Mouse (Mus musculus) embryonic fibroblast, embryonic 13.5 days (primary cell): ENCODE data around the gene Zfyve21. TPM values are rescaled to one million over a fixed set of nuclear protein-coding genes. Genes with fewer than 3 reads are reported as not detected.

Experiments
- H3K27ac ChIP-seq: 2 replicates; pipeline ENCODE4 v1.5.1; 2012; ENCODE audit warnings: low read length, control low read depth, inconsistent platforms; ENCODE audit not compliant: insufficient read depth
- H3K4me1 ChIP-seq: 2 replicates; pipeline ENCODE4 v1.6.1; 2011; ENCODE audit warnings: low read length; ENCODE audit not compliant: control insufficient read depth, insufficient read depth
- H3K4me3 ChIP-seq: 2 replicates; pipeline ENCODE4 v1.5.1; 2011; ENCODE audit warnings: mild to moderate bottlenecking, control low read depth, low read length; ENCODE audit not compliant: insufficient read depth
- CTCF ChIP-seq: IDR thresholded peaks from 2 replicates; pipeline ENCODE4 v1.5.1; 2011; ENCODE audit warnings: mild to moderate bottlenecking, control low read depth, low read length, moderate library complexity, borderline replicate concordance; ENCODE audit not compliant: insufficient read depth
- POLR2A ChIP-seq: IDR thresholded peaks from 2 replicates; pipeline ENCODE4 v1.6.1; 2011; ENCODE audit warnings: low read depth, mild to moderate bottlenecking, control low read depth, low read length, moderate library complexity
- polyA plus RNA-seq: library from polyadenylated mRNA; stranded (reverse); fragments of >200 nt; gene quantifications from 2 replicates; pipeline ENCODE4 v1.2.4, GENCODE M21; 2011; ENCODE audit warnings: low read depth; ENCODE audit not compliant: missing spikeins, insufficient read length

Zfyve21 gene
- polyA plus RNA-seq, 1 experiment: 32.9 TPM

DNA sequence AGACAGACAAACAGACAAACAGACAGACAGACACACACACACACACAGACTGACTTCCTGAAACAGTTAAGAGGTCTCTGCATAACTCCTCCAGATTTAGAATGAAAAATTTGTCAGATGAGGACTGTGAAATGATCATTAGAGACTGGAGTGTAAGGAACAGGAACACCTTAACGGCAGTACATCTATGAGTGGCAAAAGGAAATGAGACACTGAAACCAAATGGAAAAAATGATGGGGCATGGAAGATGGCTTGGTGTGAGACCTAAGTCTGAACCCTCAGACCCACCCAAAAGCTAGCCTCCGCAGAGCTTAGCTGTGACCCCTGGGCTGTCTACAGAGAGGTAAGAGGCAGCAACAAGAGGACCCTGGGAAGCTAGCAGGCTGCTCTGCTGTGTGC, 41.5 kb downstream of the Zfyve21 start:
- no peak overlapping the region for H3K27ac ChIP-seq
- TF ChIP-seq POLR2A: no peak
- no peak for TF ChIP-seq CTCF
- H3K4me3 ChIP-seq: no peak overlapping the region
- peaks cover 10% of the 10 kb centered on the region for H3K4me1 ChIP-seq

GRCm38 (mm10) chr12:111864206-111864824, 50.3 kb downstream of the Zfyve21 start:
- Histone ChIP-seq H3K4me1 (peaks cover 6% of the 10 kb centered on the region), H3K27ac (peak overlapping the region; percentile 30), H3K4me3 (no peak overlapping the region)
- TF ChIP-seq POLR2A: no peak
- no peak for TF ChIP-seq CTCF

DNA sequence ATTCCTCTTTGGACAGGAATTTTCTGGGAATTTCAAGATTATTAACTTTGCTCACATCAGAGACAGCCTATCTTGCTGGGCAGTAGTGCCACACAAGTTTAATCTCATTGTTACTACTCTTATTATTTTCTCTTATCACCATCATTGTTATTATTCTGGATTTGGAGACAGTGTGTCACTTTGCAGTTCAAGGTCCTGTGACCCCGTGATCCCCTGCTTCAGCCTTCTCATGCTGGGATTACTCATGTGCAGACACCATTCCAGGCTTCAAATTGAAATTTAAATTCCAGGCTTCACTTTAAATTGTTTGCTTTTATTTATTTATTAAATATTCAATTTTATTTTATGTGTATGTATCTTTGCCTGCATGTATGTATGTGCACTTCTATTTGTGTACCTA, 55.8 kb downstream of the Zfyve21 start:
- Histone ChIP-seq H3K4me1 (peaks cover 2% of the 10 kb centered on the region; the same call in 1 of the 2 replicates), H3K4me3 (no peak overlapping the region), H3K27ac (no peak overlapping the region)
- TF ChIP-seq POLR2A (no peak), CTCF (no peak)

GRCm38 (mm10) chr12:111870811-111871210, 56.8 kb downstream of the Zfyve21 start:
- H3K4me3 ChIP-seq: no peak overlapping the region
- no peak overlapping the region for H3K27ac ChIP-seq
- TF ChIP-seq CTCF (no peak), POLR2A (no peak)
- H3K4me1 ChIP-seq: no peaks in the 10 kb centered on the region

DNA sequence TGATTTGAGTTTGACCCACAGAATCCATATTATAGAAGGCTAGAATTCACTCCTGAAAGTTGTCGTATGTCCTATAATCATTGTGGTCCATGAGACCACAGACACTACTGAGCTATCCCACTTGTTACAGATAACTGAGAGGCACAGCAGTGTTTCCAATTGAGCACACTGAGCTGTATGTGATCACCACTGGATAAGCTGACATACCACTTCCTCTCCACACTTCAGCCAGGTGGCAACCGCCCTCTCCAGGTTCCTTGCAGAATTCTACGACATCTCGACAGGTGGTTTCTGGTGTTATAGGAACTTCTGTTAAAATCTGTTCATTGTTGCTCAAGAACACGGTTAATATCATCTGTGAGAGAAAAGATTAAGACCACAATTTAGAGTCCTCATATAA, 58.1 kb downstream of the Zfyve21 start:
- Histone ChIP-seq H3K27ac (no peak overlapping the region), H3K4me1 (no peaks in the 10 kb centered on the region), H3K4me3 (no peak overlapping the region)
- TF ChIP-seq CTCF (no peak), POLR2A (no peak)

DNA sequence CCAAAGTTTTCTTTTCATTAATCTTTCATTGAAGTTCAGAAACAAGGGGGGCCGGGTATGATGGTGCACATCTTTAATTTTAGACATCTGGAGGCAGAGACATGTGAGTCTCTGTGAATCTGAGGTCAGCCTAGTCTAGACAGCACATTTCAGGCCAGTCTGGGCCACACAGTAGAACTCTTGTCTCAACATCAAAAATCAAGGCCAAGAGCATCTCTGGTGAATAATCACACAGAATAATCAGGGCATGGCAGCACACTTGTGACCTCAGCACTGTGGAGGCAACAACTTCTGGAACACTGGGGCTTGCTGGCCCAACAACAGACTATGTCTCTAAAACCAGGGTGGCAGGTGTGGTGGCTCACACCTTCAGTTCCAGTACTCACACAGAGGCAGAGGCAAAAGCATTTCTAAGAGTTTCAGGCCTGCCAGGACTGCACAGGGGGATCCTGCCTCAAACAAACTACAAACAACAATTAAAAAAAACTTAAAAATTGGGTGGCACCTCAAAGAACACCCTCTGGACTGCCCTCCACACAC, 60.7 kb downstream of the Zfyve21 start:
- Histone ChIP-seq H3K27ac (no peak overlapping the region), H3K4me1 (no peaks in the 10 kb centered on the region), H3K4me3 (no peak overlapping the region)
- no peak for TF ChIP-seq POLR2A

- TF ChIP-seq CTCF (no peak), POLR2A (no peak)
- no peak overlapping the region for H3K27ac ChIP-seq
- no peaks in the 10 kb centered on the region for H3K4me1 ChIP-seq
- H3K4me3 ChIP-seq: no peak overlapping the region
Observed at GRCm38 (mm10) chr12:111875499-111875898, 61.5 kb downstream of the Zfyve21 start.

DNA sequence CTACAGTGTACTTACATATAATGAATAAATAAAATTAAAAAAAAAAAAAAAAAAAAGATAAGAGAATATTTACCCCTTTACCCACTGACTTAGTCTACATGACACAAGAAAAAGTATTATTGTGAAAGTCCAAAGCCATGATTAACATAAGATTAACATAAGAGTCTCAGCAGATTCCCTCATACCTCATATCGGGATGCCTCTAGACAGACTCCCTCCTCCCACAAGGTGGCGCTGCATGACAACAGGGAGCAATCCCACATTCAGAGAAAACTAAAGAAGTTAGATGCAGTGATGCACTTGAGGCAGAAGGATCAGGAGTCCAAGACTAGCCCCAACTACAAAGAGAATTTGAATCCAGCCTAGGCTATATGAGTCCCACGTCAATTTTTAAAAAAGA, 64.2 kb downstream of the Zfyve21 start:
- no peaks in the 10 kb centered on the region for H3K4me1 ChIP-seq
- H3K27ac ChIP-seq: no peak overlapping the region
- TF ChIP-seq POLR2A: no peak
- peak; percentile 90 for TF ChIP-seq CTCF
- H3K4me3 ChIP-seq: no peak overlapping the region

Other genes starting within 250 kb of the Zfyve21 start
- gene Mark3, start 239.6 kb upstream of the Zfyve21 start, polyA plus RNA-seq: 89.5 and 89.9 TPM in 2 replicates
- gene Ckb, start 141.8 kb upstream of the Zfyve21 start, polyA plus RNA-seq: 43.8 and 84.3 TPM in 2 replicates
- gene Trmt61a, start 136.1 kb upstream of the Zfyve21 start, polyA plus RNA-seq: 9.0 and 13.0 TPM in 2 replicates
- gene Bag5, start 100.9 kb upstream of the Zfyve21 start, polyA plus RNA-seq: 29.3 and 35.9 TPM in 2 replicates
- 29.9 and 38.2 TPM in 2 replicates for gene Apopt1, start 100.9 kb upstream of the Zfyve21 start, polyA plus RNA-seq
- 103 and 124 TPM in 2 replicates for gene Klc1, start 55.3 kb upstream of the Zfyve21 start, polyA plus RNA-seq
- gene Xrcc3, start 297 bp upstream of the Zfyve21 start, polyA plus RNA-seq: 2.7 and 2.9 TPM in 2 replicates
- 8.8 and 9.4 TPM in 2 replicates for gene Ppp1r13b, start 93.9 kb downstream of the Zfyve21 start, polyA plus RNA-seq
- 334 and 342 TPM in 2 replicates for gene Atp5mpl, start 152.8 kb downstream of the Zfyve21 start, polyA plus RNA-seq
- gene Tdrd9, start 157.4 kb downstream of the Zfyve21 start, polyA plus RNA-seq: not detected in 2 replicates
- not detected in 2 replicates for gene Rd3l, start 167.1 kb downstream of the Zfyve21 start, polyA plus RNA-seq